Mouse (Mus musculus) heart, embryonic 12.5 days (tissue): ENCODE results near the gene Myh3. TPM values are rescaled to one million over a fixed set of nuclear protein-coding genes. Genes with fewer than 3 reads are reported as not detected.
"Not testable (repeated sequence)": the region's sequence is repeated elsewhere in the genome, so short reads cannot be mapped to it uniquely, and the experiment has no call there.

Experiments
- ATAC-seq: fragments of 200-750 bp; cut with Nextera tagmentation; 2 replicates; pipeline ENCODE4 v1.8.0; 2017; ENCODE audit warnings: moderate TSS enrichment, moderate library complexity; ENCODE audit not compliant: insufficient number of reproducible peaks, low FRiP score
- H3K27ac ChIP-seq: fragments of 300-500 bp; sonication (generic); 2 replicates; pipeline ENCODE4 v1.5.1; 2016; ENCODE audit warnings: mild to moderate bottlenecking, moderate library complexity; ENCODE audit not compliant: poor library complexity, severe bottlenecking
- H3K27me3 ChIP-seq: fragments of 300-500 bp; sonication (generic); replicated peaks from 2 replicates; pipeline ENCODE4 v1.6.1; 2016; ENCODE audit warnings: mild to moderate bottlenecking, moderate library complexity
- H3K36me3 ChIP-seq: fragments of 300-500 bp; sonication (generic); 2 replicates; pipeline ENCODE4 v1.6.1; 2016; ENCODE audit warnings: mild to moderate bottlenecking, moderate library complexity
- H3K4me1 ChIP-seq: fragments of 300-500 bp; sonication (generic); replicated peaks from 2 replicates; pipeline ENCODE4 v1.6.1; 2016; ENCODE audit warnings: mild to moderate bottlenecking
- H3K4me2 ChIP-seq: fragments of 300-500 bp; sonication (generic); 2 replicates; pipeline ENCODE4 v1.6.1; 2016; ENCODE audit warnings: mild to moderate bottlenecking, moderate library complexity
- H3K4me3 ChIP-seq: fragments of 300-500 bp; sonication (generic); 2 replicates; pipeline ENCODE4 v1.5.1; 2016; ENCODE audit warnings: mild to moderate bottlenecking
- H3K9ac ChIP-seq: fragments of 300-500 bp; sonication (generic); 2 replicates; pipeline ENCODE4 v1.6.1; 2016; ENCODE audit warnings: mild to moderate bottlenecking, moderate library complexity
- H3K9me3 ChIP-seq: fragments of 300-500 bp; sonication (generic); replicated peaks from 2 replicates; pipeline ENCODE4 v1.6.1; 2016; ENCODE audit warnings: mild to moderate bottlenecking, moderate library complexity
- WGBS: fragments of 180-500 bp; shearing (Covaris S2); methylation state at CpG from one replicate; pipeline ENCODE4 v1.1.7; 2016; 5-methylcytosine and 5-hydroxymethylcytosine counted together
- polyA plus RNA-seq: library from polyadenylated mRNA; unstranded; fragments of >200 nt; fragmentation: Nextera tagmentation; extraction: Ambion mirVana; gene quantifications from 2 replicates; pipeline ENCODE4 v1.2.1, GENCODE M21; 2016

The Myh3 gene
- polyA plus RNA-seq, 1 experiment from 2014 or later: 0.47 TPM

DNA sequence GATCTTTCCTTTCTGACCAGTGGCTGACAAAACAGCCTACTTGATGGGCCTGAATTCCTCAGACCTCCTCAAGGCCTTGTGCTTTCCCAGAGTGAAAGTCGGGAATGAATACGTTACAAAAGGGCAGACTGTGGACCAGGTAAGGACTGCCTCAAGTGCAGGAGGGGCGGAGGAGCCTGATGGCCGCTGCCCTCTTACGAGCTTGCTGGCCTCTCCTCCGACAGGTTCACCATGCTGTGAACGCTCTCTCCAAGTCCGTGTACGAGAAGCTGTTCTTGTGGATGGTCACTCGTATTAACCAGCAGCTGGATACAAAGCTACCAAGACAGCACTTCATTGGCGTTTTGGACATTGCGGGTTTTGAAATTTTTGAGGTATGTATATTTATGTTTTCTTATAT lies 9.1 kb downstream of the Myh3 start:
- H3K4me1 ChIP-seq: no peaks in the 10 kb centered on the region
- H3K4me3 ChIP-seq: no peak overlapping the region
- H3K9me3 ChIP-seq: no peaks in the 10 kb centered on the region
- ATAC-seq: no peak
- no peak overlapping the region for H3K9ac ChIP-seq
- H3K36me3 ChIP-seq: no peaks in the 10 kb centered on the region
- peaks cover 66% of the 10 kb centered on the region for H3K27me3 ChIP-seq
- no peak overlapping the region for H3K27ac ChIP-seq
- WGBS: 80% methylated on average over 12 of the region's 12 CpGs
- no peak overlapping the region for H3K4me2 ChIP-seq

DNA sequence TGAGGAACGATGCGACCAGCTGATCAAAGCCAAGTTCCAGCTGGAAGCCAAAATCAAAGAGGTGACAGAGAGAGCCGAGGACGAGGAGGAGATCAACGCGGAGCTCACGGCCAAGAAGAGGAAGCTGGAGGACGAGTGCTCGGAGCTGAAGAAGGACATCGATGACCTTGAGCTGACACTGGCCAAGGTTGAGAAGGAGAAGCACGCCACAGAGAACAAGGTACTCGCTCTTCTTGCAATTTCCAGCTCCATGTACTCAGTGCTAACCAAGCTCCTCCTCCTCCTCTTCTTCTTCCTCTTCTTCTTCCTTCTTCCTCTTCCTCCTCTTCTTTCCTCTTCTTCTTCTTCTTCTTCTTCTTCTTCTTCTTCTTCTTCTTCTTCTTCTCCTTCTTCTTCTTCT lies 14.3 kb downstream of the Myh3 start:
- peaks cover 65% of the 10 kb centered on the region for H3K27me3 ChIP-seq
- not testable (repeated sequence) for ATAC-seq
- 82% methylated on average over 12 of the region's 12 CpGs for WGBS

DNA sequence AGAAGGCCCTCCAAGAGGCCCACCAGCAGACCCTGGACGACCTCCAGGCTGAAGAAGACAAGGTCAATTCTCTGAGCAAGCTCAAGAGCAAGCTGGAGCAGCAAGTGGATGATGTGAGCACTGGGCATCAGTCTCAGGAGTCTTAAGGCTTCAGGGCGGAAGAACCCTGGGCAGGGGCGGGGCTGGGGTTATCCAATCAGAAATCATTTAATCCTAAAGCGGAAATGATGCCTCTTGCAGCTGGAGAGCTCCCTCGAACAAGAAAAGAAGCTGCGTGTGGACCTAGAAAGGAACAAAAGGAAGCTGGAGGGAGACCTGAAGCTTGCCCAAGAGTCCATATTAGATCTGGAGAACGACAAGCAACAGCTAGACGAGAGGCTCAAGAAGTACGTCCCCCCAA lies 15.1 kb downstream of the Myh3 start:
- Histone ChIP-seq H3K9ac (no peak overlapping the region), H3K4me1 (no peaks in the 10 kb centered on the region), H3K9me3 (no peaks in the 10 kb centered on the region), H3K4me2 (no peak overlapping the region), H3K4me3 (no peak overlapping the region), H3K27me3 (peaks cover 62% of the 10 kb centered on the region), H3K27ac (no peak overlapping the region), H3K36me3 (no peaks in the 10 kb centered on the region)
- ATAC-seq: no peak
- WGBS: 66% methylated on average over 9 of the region's 9 CpGs

More for the DNA sequence above, 14.3 kb downstream of the Myh3 start:
- not testable (repeated sequence) for H3K4me1 ChIP-seq, H3K4me2 ChIP-seq, H3K4me3 ChIP-seq, H3K9me3 ChIP-seq, H3K9ac ChIP-seq, H3K36me3 ChIP-seq, H3K27ac ChIP-seq

DNA sequence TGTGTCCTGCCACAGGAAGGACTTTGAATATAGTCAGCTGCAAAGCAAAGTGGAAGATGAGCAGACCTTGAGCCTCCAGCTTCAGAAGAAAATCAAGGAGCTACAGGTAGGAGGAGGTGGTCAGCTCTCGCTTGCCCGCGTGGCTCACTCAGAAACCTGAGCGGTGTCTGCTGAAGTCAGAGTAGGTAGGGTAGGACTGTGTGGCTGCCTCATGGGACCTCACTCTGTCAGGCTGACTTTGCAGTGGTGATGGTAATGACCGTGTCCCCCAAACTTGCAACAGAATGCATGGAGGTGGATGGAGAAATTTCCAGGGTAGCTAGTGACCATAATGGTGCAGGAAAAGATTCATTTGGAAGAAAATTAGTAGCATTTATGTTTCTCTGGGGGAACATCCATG lies 15.6 kb downstream of the Myh3 start:
- no peaks in the 10 kb centered on the region for H3K4me1 ChIP-seq
- H3K4me3 ChIP-seq: no peak overlapping the region
- peaks cover 63% of the 10 kb centered on the region for H3K27me3 ChIP-seq
- no peak for ATAC-seq
- no peaks in the 10 kb centered on the region for H3K9me3 ChIP-seq
- H3K9ac ChIP-seq: no peak overlapping the region
- H3K27ac ChIP-seq: no peak overlapping the region
- 90% methylated on average over 5 of the region's 5 CpGs for WGBS
- no peaks in the 10 kb centered on the region for H3K36me3 ChIP-seq
- no peak overlapping the region for H3K4me2 ChIP-seq

GRCm38 (mm10) chr11:67094470-67094869 lies 16.4 kb downstream of the Myh3 start:
- H3K4me1 ChIP-seq: no peaks in the 10 kb centered on the region
- no peaks in the 10 kb centered on the region for H3K9me3 ChIP-seq
- no peak overlapping the region for H3K4me3 ChIP-seq
- peaks cover 62% of the 10 kb centered on the region for H3K27me3 ChIP-seq
- no peak overlapping the region for H3K27ac ChIP-seq
- no peak for ATAC-seq
- H3K36me3 ChIP-seq: no peaks in the 10 kb centered on the region
- WGBS: 58% methylated on average over 29 of the region's 29 CpGs
- no peak overlapping the region for H3K9ac ChIP-seq
- H3K4me2 ChIP-seq: no peak overlapping the region

- no peak overlapping the region for H3K27ac ChIP-seq
Measured at GRCm38 (mm10) chr11:67097709-67098108, 19.6 kb downstream of the Myh3 start.

DNA sequence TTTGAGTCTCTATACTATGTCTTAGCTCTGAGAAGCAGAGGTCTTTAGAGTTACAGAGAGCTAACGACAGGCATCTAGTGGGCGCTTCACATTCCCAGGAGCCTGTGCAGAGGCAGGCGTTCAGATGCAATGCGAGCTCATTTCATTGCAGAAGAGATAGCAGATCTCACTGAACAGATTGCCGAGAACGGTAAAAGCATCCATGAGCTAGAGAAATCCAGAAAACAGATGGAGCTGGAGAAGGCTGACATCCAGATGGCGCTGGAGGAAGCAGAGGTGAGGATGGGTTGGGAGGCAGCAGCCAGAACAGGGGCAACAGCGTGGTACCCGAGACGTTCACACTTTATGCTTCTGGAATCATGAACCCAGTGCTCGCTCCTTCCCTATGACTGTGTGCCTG lies 20.3 kb downstream of the Myh3 start:
- no peak overlapping the region for H3K9ac ChIP-seq
- H3K36me3 ChIP-seq: no peaks in the 10 kb centered on the region
- no peaks in the 10 kb centered on the region for H3K9me3 ChIP-seq
- H3K4me1 ChIP-seq: no peaks in the 10 kb centered on the region
- no peak overlapping the region for H3K4me2 ChIP-seq
- no peak overlapping the region for H3K4me3 ChIP-seq
- peaks cover 54% of the 10 kb centered on the region for H3K27me3 ChIP-seq
- 76% methylated on average over 11 of the region's 11 CpGs for WGBS
- H3K27ac ChIP-seq: no peak overlapping the region
- no peak for ATAC-seq

More at GRCm38 (mm10) chr11:67097709-67098108, 19.6 kb downstream of the Myh3 start:
- Histone ChIP-seq H3K4me2 (no peak overlapping the region), H3K4me1 (no peaks in the 10 kb centered on the region), H3K36me3 (no peaks in the 10 kb centered on the region), H3K27me3 (peaks cover 59% of the 10 kb centered on the region), H3K4me3 (no peak overlapping the region), H3K9me3 (no peaks in the 10 kb centered on the region), H3K9ac (no peak overlapping the region)
- no peak for ATAC-seq
- WGBS: 81% methylated on average over 10 of the region's 10 CpGs

GRCm38 (mm10) chr11:67099241-67099640 lies 21.1 kb downstream of the Myh3 start:
- 90% methylated on average over 16 of the region's 16 CpGs for WGBS
- Histone ChIP-seq H3K27ac (no peak overlapping the region), H3K9me3 (no peaks in the 10 kb centered on the region), H3K4me1 (0 out of 2 replicates have a peak, but pooled peaks cover 1% of the 10 kb centered on the region), H3K36me3 (no peaks in the 10 kb centered on the region), H3K27me3 (peaks cover 46% of the 10 kb centered on the region), H3K4me3 (no peak overlapping the region), H3K4me2 (no peak overlapping the region), H3K9ac (no peak overlapping the region)
- ATAC-seq: no peak

GRCm38 (mm10) chr11:67100169-67100568 lies 22.1 kb downstream of the Myh3 start:
- Histone ChIP-seq H3K27ac (no peak overlapping the region), H3K36me3 (no peaks in the 10 kb centered on the region), H3K27me3 (peaks cover 37% of the 10 kb centered on the region), H3K9ac (no peak overlapping the region), H3K4me2 (no peak overlapping the region), H3K4me1 (0 out of 2 replicates have a peak, but pooled peaks cover 6% of the 10 kb centered on the region), H3K4me3 (no peak overlapping the region), H3K9me3 (no peaks in the 10 kb centered on the region)
- ATAC-seq: no peak
- WGBS: 30% methylated on average over 6 of the region's 6 CpGs

DNA sequence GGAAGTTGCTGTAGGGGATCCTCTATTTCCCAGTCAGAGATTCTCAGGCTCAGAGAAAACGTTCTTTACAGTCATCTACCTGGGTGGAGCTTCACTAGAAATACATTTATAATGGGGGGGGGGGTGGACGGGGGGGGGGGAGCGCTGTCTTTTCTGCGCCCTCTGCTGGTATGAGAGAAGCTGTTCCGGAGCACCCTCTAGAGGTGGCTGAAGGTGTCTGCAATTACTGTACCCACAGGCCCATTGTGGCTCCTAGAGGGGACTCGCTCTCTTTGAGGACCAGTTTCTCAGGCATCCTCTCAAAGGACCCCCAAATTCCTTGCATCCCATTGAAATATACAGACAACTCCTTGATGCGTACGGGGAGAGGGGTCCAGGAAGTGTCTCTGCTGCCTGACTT lies 23.6 kb downstream of the Myh3 start:
- Histone ChIP-seq H3K9ac (no peak overlapping the region), H3K4me2 (no peak overlapping the region), H3K4me3 (no peak overlapping the region), H3K27me3 (peaks cover 25% of the 10 kb centered on the region), H3K27ac (no peak overlapping the region), H3K36me3 (no peaks in the 10 kb centered on the region), H3K9me3 (no peaks in the 10 kb centered on the region), H3K4me1 (peaks cover 19% of the 10 kb centered on the region)
- ATAC-seq: no peak
- WGBS: 26% methylated on average over 8 of the region's 8 CpGs

- 73% methylated on average over 9 of the region's 9 CpGs for WGBS
- Histone ChIP-seq H3K36me3 (no peaks in the 10 kb centered on the region), H3K4me3 (no peak overlapping the region), H3K9ac (no peak overlapping the region), H3K27me3 (peaks cover 21% of the 10 kb centered on the region), H3K4me2 (no peak overlapping the region), H3K27ac (no peak overlapping the region), H3K4me1 (peaks cover 22% of the 10 kb centered on the region), H3K9me3 (no peaks in the 10 kb centered on the region)
- no peak for ATAC-seq
Measured at GRCm38 (mm10) chr11:67103256-67103655, 25.2 kb downstream of the Myh3 start.

GRCm38 (mm10) chr11:67104242-67104641 lies 26.1 kb downstream of the Myh3 start:
- H3K27me3 ChIP-seq: peaks cover 13% of the 10 kb centered on the region
- peaks cover 22% of the 10 kb centered on the region for H3K4me1 ChIP-seq
- H3K36me3 ChIP-seq: no peaks in the 10 kb centered on the region
- no peak for ATAC-seq
- no peak overlapping the region for H3K4me2 ChIP-seq
- H3K9ac ChIP-seq: no peak overlapping the region
- H3K9me3 ChIP-seq: no peaks in the 10 kb centered on the region
- no peak overlapping the region for H3K4me3 ChIP-seq
- H3K27ac ChIP-seq: 0 out of 2 replicates have a peak overlapping the region, but pooled peaks have one; percentile 34
- 53% methylated on average over 1 of the region's 1 CpGs for WGBS
